Mouse (Mus musculus) skeletal muscle tissue, postnatal 0 days (tissue): Measurements from ENCODE around the gene Scgb1b20. TPM values are rescaled to one million over a fixed set of nuclear protein-coding genes. Genes with fewer than 3 reads are reported as not detected.

ENCODE experiments used
- polyA plus RNA-seq: library from polyadenylated mRNA; unstranded; fragments of >200 nt; fragmentation: Nextera tagmentation; extraction: Ambion mirVana; gene quantifications from 2 replicates; pipeline ENCODE4 v1.2.1, GENCODE M21; 2015

Scgb1b20 gene
- polyA plus RNA-seq: not detected in 2 replicates

GRCm38 (mm10) chr7:33372934-33373333 lies at the start of gene Scgb1b20:
TSS of gene Scgb1b20 (plus strand) at chr7:33373234.

DNA sequence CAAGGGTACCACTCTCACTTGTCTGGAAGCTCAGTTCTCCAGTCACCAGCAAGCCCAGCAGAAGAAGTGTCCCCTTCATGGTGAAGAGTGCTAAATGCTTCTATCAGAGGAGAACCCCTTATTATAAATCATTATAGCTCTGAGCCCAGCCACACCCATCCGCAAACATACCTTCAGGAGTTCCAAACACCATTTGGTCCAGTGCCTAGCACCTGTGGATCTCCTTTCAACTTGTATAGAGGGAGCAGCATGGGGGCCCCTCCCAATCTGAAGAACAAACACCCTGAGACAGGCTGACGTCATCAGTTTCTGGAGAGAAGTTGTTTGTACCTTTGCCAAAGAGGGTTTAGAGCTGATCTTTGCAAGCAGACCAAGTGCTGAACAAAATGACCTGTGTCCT lies 6.8 kb upstream of the Scgb1b20 start, which contains the start of gene Scgb2b20:
Gene Scgb2b20, minus strand, starts transcription at position 101 of the 400 bp plus-strand sequence.

Other genes starting within 250 kb of the Scgb1b20 start
- gene Scgb2b18, start 199.4 kb upstream of the Scgb1b20 start, polyA plus RNA-seq: not detected in 2 replicates
- not detected in 2 replicates for gene Scgb1b18, start 187.7 kb upstream of the Scgb1b20 start, polyA plus RNA-seq
- gene Scgb2b19, start 92.9 kb upstream of the Scgb1b20 start, polyA plus RNA-seq: not detected in 2 replicates
- not detected in 2 replicates for gene Scgb1b19, start 85.9 kb upstream of the Scgb1b20 start, polyA plus RNA-seq
- gene Scgb2b20, start 6.9 kb upstream of the Scgb1b20 start, polyA plus RNA-seq: not detected in 2 replicates
- gene Scgb2b21, start 147.2 kb downstream of the Scgb1b20 start, polyA plus RNA-seq: not detected in 2 replicates